Mouse (Mus musculus) heart, postnatal 0 days (tissue): ENCODE measurements around the gene Pnpo.

Experiments used
- CTCF ChIP-seq: IDR thresholded peaks from 2 replicates; pipeline ENCODE4 v1.5.1; 2016; ENCODE audit warnings: antibody characterized with exemption, control low read depth, low read depth
- EP300 ChIP-seq: IDR thresholded peaks from 2 replicates; pipeline ENCODE4 v1.6.1; 2016; ENCODE audit warnings: antibody characterized with exemption, low read depth

DNA sequence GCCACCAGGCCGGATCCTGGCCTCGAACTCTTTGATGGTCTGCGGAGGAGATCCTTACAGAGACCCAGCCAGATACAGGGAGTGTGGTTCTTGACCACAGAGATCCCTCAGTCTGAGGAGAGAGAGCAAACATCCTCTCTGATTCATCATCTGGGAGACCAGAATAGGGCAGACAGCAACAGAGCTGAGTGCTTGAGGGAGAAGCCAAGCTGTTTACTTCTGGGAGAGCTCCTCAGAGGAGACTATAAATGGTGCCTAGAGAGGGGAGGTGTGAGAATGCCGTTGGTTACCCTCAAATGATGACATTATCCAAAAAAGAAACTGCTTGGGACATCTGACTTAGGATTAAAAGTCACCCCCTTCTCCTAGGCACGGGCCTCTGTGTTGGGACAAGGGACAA is 47.7 kb upstream of the Pnpo start:
- TF ChIP-seq EP300 (no peak), CTCF (no peak)
